Mouse (Mus musculus): Measurements from ENCODE around the gene Nfasc. TPM values are rescaled to one million over a fixed set of nuclear protein-coding genes. Genes with fewer than 3 reads are reported as not detected.

Gene Nfasc
- polyA plus RNA-seq, 1 experiment from 2014 or later, result 3.5 TPM

DNA sequence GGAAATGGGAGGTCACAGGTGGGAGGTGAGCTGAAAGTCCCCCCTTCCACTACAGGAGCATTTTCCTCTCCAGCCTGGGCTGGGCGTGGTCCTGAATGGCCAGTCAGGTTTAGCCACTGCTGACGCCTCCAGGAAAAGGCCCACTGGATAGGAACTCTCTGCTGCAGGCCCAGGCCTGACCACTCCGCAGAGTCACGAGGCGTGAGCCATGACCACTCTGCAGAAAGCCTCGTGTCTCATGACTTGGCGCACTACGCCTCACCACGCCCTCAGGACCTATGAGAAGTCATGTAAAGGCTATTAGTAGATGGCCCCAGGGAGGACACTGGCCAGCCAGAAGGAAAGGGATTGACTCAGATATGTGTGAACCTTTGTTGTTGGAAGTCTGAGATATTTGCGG lies 23.6 kb upstream of the Nfasc start:
- 72% methylated on average over 10 of the region's 10 CpGs for WGBS
- no peak overlapping the region for H3K4me3 ChIP-seq
- ATAC-seq (ENCODE audit: insufficient number of reproducible peaks, insufficient read depth, low FRiP score, low TSS enrichment), result no peak
- no peaks in the 10 kb centered on the region for H3K4me1 ChIP-seq
- no peak overlapping the region for H3K9ac ChIP-seq
- no peaks in the 10 kb centered on the region for H3K36me3 ChIP-seq
- no peaks in the 10 kb centered on the region for H3K9me3 ChIP-seq
- no peaks in the 10 kb centered on the region for H3K27me3 ChIP-seq
- H3K27ac ChIP-seq, result no peak overlapping the region
- no peak overlapping the region for H3K4me2 ChIP-seq (replicated peaks)

DNA sequence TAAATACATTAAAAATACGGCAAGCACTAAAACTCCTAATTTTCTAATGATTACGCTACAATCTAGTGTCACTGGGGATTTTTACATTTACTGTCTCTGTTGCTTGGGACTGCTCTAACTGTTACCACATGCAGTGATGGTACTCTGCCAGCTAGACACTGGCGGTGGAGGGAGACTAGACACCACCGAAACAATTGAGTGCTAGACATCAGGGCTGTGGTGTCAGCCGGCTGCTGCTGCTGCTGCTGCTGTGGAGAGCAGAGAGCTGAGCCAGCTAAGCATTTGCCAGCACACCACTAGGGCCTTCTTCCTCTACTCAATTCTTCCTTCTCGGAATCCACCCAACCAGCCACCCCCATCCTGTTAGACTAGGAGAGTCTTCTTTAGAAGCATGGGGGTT lies 17.8 kb upstream of the Nfasc start:
- Histone ChIP-seq H3K27me3 (no peaks in the 10 kb centered on the region), H3K27ac (no peak overlapping the region), H3K9me3 (no peaks in the 10 kb centered on the region), H3K4me1 (peaks cover 4% of the 10 kb centered on the region; the same call in 1 of the 2 replicates), H3K4me3 (no peak overlapping the region), H3K36me3 (no peaks in the 10 kb centered on the region), H3K4me2 (replicated peaks) (no peak overlapping the region), H3K9ac (no peak overlapping the region)
- no peak for ATAC-seq (ENCODE audit: insufficient number of reproducible peaks, insufficient read depth, low FRiP score, low TSS enrichment)
- 64% methylated on average over 6 of the region's 6 CpGs for WGBS

DNA sequence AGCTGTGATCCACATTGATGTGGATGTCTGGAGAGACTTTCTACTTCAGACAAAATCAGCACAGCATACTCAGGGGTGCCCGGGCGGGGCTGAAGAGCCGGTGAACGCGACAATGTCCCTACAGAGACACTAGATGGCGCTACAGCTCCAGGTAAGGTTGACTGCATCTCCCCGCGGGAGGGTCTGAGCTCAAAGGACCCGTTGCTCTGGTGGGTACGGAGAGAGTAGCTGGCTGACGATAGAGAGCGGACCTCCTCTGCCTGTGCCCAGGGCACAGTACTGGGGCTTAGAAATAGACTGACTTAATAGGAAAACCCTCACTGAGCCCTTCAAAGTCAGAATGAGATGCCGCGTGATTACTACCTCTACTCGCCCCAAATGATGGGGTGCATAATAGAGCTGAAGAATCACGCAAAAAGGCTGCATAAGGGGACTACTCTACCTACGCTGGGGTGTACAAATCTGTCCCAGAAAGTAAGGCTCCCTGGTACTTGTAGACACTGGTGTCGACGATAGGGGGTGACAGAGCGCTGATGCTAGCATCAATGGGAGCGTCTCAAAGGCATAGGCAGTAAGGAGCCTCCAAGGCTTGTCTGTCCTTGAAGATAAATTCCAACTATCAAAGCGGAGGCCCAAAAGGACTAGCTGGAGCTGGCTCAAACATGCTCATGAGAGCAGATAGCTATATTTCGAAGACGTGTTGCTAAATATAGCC lies 17.2 kb upstream of the Nfasc start:
- Histone ChIP-seq H3K4me3 (peak overlapping the region; percentile 25; the same call in 1 of the 2 replicates), H3K36me3 (no peaks in the 10 kb centered on the region), H3K4me1 (peaks cover 4% of the 10 kb centered on the region; the same call in 1 of the 2 replicates), H3K9ac (no peak overlapping the region), H3K27ac (no peak overlapping the region), H3K9me3 (no peaks in the 10 kb centered on the region), H3K27me3 (no peaks in the 10 kb centered on the region), H3K4me2 (replicated peaks) (peak overlapping the region; percentile 51)
- ATAC-seq (ENCODE audit: insufficient number of reproducible peaks, insufficient read depth, low FRiP score, low TSS enrichment), result peak; percentile 77; the same call in 1 of the 2 replicates
- 8% methylated on average over 24 of the region's 24 CpGs for WGBS

DNA sequence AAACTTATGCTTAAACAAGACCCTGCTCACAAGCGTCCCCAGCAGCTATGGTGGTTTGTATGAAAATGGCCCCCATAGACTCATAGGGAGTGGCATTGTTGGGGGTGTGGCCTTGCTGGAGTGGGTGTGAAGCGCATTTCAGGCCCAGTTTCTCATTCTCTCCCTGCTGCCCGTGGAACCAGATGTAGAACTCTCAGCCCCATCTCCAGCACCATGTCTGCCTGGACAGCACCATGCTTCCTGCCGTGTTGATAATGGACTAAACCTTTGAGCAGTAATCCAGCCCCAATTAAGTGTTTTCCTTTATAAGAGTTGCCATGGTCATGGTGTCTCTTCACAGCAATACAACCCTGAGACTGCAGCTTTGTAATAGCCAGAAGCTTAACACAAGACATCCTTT lies 13.6 kb upstream of the Nfasc start:
- Histone ChIP-seq H3K4me2 (replicated peaks) (no peak overlapping the region), H3K27ac (no peak overlapping the region), H3K27me3 (no peaks in the 10 kb centered on the region), H3K4me1 (peaks cover 4% of the 10 kb centered on the region; the same call in 1 of the 2 replicates), H3K4me3 (no peak overlapping the region), H3K9me3 (no peaks in the 10 kb centered on the region), H3K9ac (no peak overlapping the region), H3K36me3 (no peaks in the 10 kb centered on the region)
- no peak for ATAC-seq (ENCODE audit: insufficient number of reproducible peaks, insufficient read depth, low FRiP score, low TSS enrichment)
- WGBS, result 60% methylated on average over 4 of the region's 4 CpGs

DNA sequence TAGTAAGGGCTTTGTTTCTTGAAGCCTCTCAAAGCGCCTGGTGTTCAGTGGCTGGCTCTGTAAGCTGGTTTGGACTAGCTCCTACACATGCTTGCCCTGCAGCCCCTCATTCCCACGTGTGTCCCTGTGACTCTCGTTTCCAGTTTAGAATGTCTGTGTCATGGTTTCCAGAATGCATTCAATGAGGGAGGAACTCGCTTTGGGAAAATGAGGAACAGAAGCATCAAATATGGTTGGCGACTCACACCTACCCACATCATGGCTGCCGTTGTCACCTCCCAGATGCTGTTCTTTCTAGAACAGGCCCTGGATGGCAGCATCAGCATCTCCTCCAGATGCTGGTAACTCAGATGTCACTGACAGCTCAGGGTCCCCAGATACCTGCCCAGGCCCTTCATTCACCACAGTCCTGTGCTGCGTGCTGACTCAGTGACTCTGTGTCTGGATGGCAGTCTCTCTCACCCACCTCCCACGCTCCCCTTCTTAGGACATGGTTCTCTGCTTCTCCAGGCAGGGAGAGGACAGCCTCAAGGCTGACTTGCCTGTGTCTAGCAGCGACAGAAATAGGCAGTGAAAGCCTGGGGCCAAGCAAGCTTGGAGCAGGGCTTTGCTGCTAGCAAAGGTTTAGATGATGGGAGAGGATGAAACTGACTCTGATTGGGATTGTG lies 7.8 kb upstream of the Nfasc start:
- H3K4me2 ChIP-seq (replicated peaks), result no peak overlapping the region
- H3K4me1 ChIP-seq, result no peaks in the 10 kb centered on the region
- no peaks in the 10 kb centered on the region for H3K36me3 ChIP-seq
- no peak overlapping the region for H3K27ac ChIP-seq
- H3K4me3 ChIP-seq, result no peak overlapping the region
- H3K27me3 ChIP-seq, result no peaks in the 10 kb centered on the region
- no peak for ATAC-seq (ENCODE audit: insufficient number of reproducible peaks, insufficient read depth, low FRiP score, low TSS enrichment)
- no peak overlapping the region for H3K9ac ChIP-seq
- WGBS, result 73% methylated on average over 9 of the region's 9 CpGs
- H3K9me3 ChIP-seq, result no peaks in the 10 kb centered on the region

DNA sequence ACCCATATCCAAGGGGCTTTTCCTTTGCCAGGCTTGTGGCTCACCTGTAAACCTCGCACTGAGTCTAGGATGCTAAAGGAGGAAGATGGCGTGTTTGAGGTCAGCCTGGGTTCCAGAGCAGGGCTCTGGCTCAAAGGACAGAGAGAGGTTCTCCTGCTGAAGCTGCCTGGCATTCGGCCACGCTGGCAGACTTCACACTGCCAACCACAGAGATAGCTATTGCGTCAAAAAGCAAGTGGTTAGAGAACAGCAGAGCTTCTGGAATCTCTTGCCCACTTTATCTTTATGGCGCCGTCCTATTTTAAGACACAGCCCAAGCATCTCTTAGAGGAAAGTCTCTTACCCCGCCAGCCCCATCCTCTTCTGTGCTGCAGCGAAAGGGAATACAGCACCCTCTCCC lies 4.7 kb upstream of the Nfasc start:
- no peak overlapping the region for H3K4me3 ChIP-seq
- no peak for ATAC-seq (ENCODE audit: insufficient number of reproducible peaks, insufficient read depth, low FRiP score, low TSS enrichment)

DNA sequence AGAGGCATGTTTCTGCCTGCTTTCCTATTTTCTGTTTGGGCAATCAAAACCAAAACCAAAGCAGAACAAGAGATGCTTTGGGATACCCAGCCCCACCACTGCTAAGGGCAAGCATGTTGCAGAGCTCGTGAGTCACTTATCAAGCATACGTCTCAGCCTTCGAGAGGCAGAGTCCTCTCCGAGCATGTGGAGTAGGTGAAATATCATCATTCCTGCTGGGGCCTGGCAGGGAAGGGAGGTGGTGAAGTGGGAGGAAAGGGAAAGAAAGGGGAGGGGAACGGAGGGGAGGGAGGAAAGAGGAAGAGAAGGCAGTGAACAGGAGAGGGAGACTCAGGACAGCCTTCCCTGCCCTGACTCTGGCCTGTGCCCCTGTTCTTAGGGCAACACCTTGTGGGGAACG lies 4.0 kb upstream of the Nfasc start:
- no peaks in the 10 kb centered on the region for H3K36me3 ChIP-seq
- no peak overlapping the region for H3K4me2 ChIP-seq (replicated peaks)
- H3K4me3 ChIP-seq, result no peak overlapping the region
- H3K9me3 ChIP-seq, result no peaks in the 10 kb centered on the region
- no peak for ATAC-seq (ENCODE audit: insufficient number of reproducible peaks, insufficient read depth, low FRiP score, low TSS enrichment)
- H3K9ac ChIP-seq, result no peak overlapping the region
- H3K27me3 ChIP-seq, result peaks cover 23% of the 10 kb centered on the region
- no peak overlapping the region for H3K27ac ChIP-seq
- H3K4me1 ChIP-seq, result peaks cover 7% of the 10 kb centered on the region; the same call in 1 of the 2 replicates
- WGBS, result 61% methylated on average over 6 of the region's 6 CpGs

More for the DNA sequence above, 4.7 kb upstream of the Nfasc start:
- WGBS, result 90% methylated on average over 9 of the region's 9 CpGs
- Histone ChIP-seq H3K9me3 (no peaks in the 10 kb centered on the region), H3K9ac (no peak overlapping the region), H3K4me2 (replicated peaks) (no peak overlapping the region), H3K27ac (no peak overlapping the region), H3K27me3 (peaks cover 17% of the 10 kb centered on the region), H3K36me3 (no peaks in the 10 kb centered on the region), H3K4me1 (peaks cover 7% of the 10 kb centered on the region; the same call in 1 of the 2 replicates)

DNA sequence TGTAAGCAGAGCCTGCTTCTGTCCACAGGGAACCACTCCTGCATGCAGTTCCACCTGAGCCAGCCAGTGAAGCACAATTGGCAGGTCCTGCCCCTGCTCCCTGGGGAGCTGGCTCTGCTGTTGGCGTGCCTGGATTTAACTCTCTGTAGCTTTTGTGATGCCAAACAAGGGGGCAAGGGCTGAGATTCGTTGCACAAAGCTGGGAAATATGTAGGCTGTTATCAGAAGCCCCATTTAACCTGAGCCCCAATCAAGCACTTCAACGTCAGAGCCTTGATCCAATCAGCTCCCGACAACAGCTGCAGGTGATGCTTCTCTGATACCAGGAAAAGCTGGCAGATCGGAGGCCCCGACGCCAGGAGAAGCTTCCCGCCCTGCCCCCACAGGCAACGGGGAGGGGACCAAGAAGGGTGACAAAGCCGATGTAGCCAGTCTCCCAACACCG lies 2.5 kb downstream of the Nfasc start:
- no peak overlapping the region for H3K4me3 ChIP-seq
- peak overlapping the region; percentile 8; the same call in 1 of the 2 replicates for H3K4me2 ChIP-seq (replicated peaks)
- H3K27me3 ChIP-seq, result peaks cover 50% of the 10 kb centered on the region
- H3K9ac ChIP-seq, result no peak overlapping the region
- 1% methylated on average over 11 of the region's 11 CpGs for WGBS
- H3K9me3 ChIP-seq, result no peaks in the 10 kb centered on the region
- peaks cover 7% of the 10 kb centered on the region; the same call in 1 of the 2 replicates for H3K4me1 ChIP-seq
- H3K27ac ChIP-seq, result no peak overlapping the region
- H3K36me3 ChIP-seq, result no peaks in the 10 kb centered on the region
- no peak for ATAC-seq (ENCODE audit: insufficient number of reproducible peaks, insufficient read depth, low FRiP score, low TSS enrichment)

DNA sequence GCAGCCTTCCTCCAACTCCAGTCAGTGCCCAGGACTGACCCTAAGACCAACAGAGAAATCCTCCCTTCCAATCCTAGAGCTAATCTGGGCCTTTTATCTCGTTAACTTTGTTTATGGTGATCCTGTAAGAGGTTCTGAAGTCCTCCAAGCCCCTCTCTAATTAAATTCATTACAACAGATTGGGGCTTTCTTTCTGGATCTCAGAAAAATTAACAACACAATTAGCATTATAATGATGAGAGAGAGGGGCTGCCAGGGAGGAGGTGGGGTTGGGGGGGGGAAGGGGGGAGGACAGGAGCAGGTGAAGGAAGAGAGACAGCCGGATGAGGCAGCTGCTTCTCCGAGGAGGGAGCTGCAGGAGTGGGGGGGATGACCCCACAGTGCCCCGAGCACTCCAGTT lies 5.4 kb downstream of the Nfasc start:
- H3K4me3 ChIP-seq, result no peak overlapping the region
- no peak for ATAC-seq (ENCODE audit: insufficient number of reproducible peaks, insufficient read depth, low FRiP score, low TSS enrichment)
- H3K9me3 ChIP-seq, result no peaks in the 10 kb centered on the region
- no peak overlapping the region for H3K27ac ChIP-seq
- H3K4me1 ChIP-seq, result no peaks in the 10 kb centered on the region
- H3K27me3 ChIP-seq, result peaks cover 32% of the 10 kb centered on the region
- H3K9ac ChIP-seq, result no peak overlapping the region
- H3K36me3 ChIP-seq, result no peaks in the 10 kb centered on the region
- WGBS, result 19% methylated on average over 4 of the region's 4 CpGs
- H3K4me2 ChIP-seq (replicated peaks), result no peak overlapping the region

DNA sequence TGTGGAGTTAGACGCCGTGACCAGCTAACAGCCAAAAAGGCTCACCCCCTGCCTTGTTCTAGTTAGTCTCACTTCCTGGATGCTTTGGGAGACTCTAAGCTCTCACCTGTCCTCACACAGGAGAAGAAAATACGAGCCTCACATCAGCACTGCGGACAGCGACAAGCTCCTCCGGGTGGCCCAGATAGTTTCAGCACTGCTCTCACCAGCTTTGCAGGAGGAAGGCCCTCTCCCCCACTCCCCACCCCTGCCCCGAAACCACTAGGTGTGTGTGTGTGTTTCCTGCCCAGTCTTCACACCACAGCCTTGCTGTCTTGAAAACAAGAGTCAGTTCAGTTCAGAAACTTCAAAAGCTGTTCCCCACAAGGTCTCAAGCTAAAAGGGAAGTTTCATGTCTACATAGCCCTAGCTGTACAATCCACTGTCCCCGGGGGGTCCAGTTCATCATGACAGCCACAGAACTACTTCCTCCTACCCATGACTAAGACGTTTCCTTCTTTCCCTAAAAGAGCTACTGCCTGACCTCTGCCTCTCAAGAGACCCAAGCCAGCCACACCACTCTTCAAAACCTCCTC lies 7.6 kb downstream of the Nfasc start:
- Histone ChIP-seq H3K9me3 (no peaks in the 10 kb centered on the region), H3K9ac (no peak overlapping the region), H3K4me2 (replicated peaks) (no peak overlapping the region), H3K4me1 (no peaks in the 10 kb centered on the region), H3K27me3 (peaks cover 11% of the 10 kb centered on the region), H3K36me3 (no peaks in the 10 kb centered on the region), H3K4me3 (no peak overlapping the region), H3K27ac (no peak overlapping the region)
- ATAC-seq (ENCODE audit: insufficient number of reproducible peaks, insufficient read depth, low FRiP score, low TSS enrichment), result no peak
- WGBS, result 28% methylated on average over 9 of the region's 9 CpGs

DNA sequence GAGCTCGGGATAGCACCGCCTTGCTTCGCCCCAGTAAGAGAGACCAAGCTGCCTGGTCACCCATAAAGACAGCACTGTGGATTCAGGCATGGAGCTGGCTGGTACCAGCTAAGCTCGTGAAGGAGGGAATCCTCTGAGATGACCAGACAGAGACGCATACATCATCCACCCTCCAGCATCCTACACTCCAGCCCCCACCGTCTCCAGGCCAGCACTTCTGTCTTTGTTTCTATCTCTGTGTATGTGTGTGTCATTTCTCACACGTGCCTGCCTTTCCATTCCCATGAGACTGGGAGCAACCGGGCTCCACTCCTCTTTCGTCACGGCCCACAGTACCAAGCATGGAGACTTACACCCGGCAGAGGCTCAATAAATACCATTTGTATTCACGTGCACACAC lies 9.3 kb downstream of the Nfasc start:
- Histone ChIP-seq H3K4me1 (no peaks in the 10 kb centered on the region), H3K9me3 (no peaks in the 10 kb centered on the region), H3K36me3 (no peaks in the 10 kb centered on the region), H3K27me3 (no peaks in the 10 kb centered on the region), H3K4me2 (replicated peaks) (no peak overlapping the region), H3K9ac (no peak overlapping the region), H3K27ac (no peak overlapping the region), H3K4me3 (no peak overlapping the region)
- 83% methylated on average over 12 of the region's 12 CpGs for WGBS
- no peak for ATAC-seq (ENCODE audit: insufficient number of reproducible peaks, insufficient read depth, low FRiP score, low TSS enrichment)

DNA sequence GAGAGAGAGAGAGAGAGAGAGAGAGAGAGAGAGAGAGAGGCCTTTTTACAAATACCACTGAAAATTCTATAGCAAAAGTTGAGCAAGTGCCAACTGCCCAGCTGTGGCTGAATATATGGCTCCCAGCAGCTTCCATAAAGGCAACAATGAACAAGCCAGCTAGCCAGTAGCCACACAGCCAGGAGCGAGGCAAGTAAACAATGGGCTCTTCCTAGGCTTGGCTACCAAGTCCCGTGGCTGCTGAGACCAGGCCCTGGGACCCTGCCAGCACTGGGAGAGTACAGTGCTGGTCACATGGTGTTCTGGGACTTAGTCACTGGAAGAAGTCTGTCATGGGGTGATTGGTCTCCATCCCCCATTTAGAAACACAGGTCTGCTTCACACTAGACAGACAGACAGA lies 14.0 kb downstream of the Nfasc start:
- Histone ChIP-seq H3K4me3 (no peak overlapping the region), H3K9me3 (no peaks in the 10 kb centered on the region), H3K4me2 (replicated peaks) (no peak overlapping the region), H3K4me1 (no peaks in the 10 kb centered on the region), H3K9ac (no peak overlapping the region), H3K27me3 (no peaks in the 10 kb centered on the region), H3K27ac (no peak overlapping the region), H3K36me3 (no peaks in the 10 kb centered on the region)
- ATAC-seq (ENCODE audit: insufficient number of reproducible peaks, insufficient read depth, low FRiP score, low TSS enrichment), result no peak
- WGBS, result 60% methylated on average over 2 of the region's 2 CpGs

All from embryonic facial prominence, embryonic 12.5 days (tissue).